Mouse (Mus musculus) spleen, adult 10 weeks (tissue): Measurements from ENCODE around the gene Med1. TPM values are rescaled to one million over a fixed set of nuclear protein-coding genes. Genes with fewer than 3 reads are reported as not detected.

ENCODE experiments used
- polyA plus RNA-seq: library from polyadenylated mRNA; stranded (reverse); fragments of 350-450 nt; fragmentation: Illumina TruSeq; extraction: RNeasy Lipid Tissue Mini Kit (QIAGEN cat#74804); gene quantifications from one replicate; pipeline ENCODE4 v1.2.3, GENCODE M21; 2015; ENCODE audit warnings: low replicate concordance; ENCODE audit not compliant: insufficient read depth

Gene Med1
- polyA plus RNA-seq: 63.3 TPM

GRCm38 (mm10) chr11:98192901-98193805, at the start of gene Med1:
TSS of gene Med1 (minus strand) at chr11:98193293.

DNA sequence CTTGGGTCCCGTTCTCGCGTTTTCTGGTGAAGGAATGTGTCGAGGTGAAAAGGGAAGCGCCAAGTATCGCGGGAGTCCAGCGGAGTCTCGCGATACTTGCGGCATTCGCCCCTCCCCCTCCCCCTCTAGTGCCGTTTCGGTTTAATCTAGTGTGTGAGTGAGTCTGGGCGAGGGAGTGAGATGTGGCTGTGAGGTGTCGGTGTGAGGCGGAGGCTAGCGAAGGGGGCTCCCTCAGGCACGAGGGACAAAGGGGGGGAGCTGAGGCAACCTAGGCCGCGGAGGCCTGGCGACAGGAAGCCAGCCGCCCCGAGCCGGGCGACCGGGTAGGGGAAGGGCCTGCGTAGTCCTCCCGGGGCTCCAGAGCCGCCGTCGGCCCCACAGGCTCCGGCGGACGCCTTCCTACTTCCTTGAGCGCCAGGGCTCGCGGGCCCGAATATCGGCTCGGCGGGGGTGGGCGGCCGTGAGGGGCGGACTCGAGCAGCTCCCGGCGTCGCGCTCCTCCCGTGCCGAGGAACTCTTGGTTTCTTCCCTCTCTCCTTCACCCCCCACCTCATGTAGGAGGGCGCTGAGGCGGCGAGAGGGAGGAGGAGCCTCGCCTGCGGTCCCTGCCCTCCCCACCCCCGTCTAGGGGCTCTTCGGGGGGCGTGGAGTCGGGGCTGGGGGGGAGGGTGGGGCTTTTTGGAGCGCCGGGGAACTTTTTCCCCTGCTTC, 9.7 kb upstream of the Med1 start, which contains the start of gene Cdk12:
Gene Cdk12, plus strand, starts transcription at position 419 of the 710 bp plus-strand sequence.

DNA sequence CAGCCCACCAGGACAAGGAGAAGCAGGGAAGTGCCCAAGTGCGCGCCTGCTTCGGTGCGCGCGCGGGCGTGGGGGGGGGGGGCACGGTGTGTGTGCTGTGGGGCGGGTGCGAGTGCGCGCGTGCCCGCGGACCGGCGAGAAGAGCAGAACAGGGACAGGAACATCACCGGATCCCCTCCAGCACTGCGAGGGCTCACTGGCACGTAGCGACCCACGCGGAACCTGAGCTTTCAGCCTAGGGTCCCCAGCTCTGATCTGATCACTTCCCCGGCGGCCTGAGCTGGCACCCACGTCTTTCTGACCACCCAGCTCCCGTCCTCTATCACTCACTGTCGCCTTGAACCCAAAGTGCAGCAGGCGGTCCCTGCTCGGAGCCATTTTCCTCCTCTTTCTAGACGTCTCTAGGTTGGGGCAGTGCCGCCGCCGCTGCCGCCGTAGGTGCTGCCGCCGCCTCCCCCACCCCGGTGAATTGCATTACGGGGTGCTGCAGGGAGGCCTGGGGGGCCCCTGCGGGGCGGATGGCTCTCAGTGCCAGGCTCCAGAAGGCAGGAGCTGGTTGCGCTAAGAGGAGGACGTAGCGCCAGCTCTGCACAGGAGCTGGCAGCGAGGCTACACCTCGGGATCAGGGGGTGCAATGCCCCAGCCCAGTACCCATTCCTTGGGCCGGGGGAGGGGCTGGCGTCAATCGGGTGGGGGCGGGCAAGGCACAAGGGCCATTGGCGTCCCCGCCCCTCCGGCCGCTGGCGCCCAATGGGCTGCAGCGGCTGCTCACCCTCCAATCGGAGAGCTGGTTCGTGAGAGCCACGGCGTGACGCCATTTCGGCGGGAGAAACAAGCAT, 43.1 kb downstream of the Med1 start, which contains the start of gene Fbxl20:
Gene Fbxl20, minus strand, starts transcription at position 618 of the 839 bp plus-strand sequence.

Other genes starting within 250 kb of the Med1 start
- 3.3 TPM for gene Plxdc1, start 206.8 kb downstream of the Med1 start, polyA plus RNA-seq
- gene Arl5c, start 197.1 kb downstream of the Med1 start, polyA plus RNA-seq: 88.7 TPM
- 2.7 TPM for gene Cacnb1, start 170.3 kb downstream of the Med1 start, polyA plus RNA-seq
- 1,635 TPM for gene Rpl19, start 166.6 kb downstream of the Med1 start, polyA plus RNA-seq
- 5.7 TPM for gene Stac2, start 139.8 kb downstream of the Med1 start, polyA plus RNA-seq
- 38.5 TPM for gene Fbxl20, start 42.9 kb downstream of the Med1 start, polyA plus RNA-seq
- gene Cdk12, start 9.8 kb upstream of the Med1 start, polyA plus RNA-seq: 52.9 TPM
- gene Neurod2, start 136.4 kb upstream of the Med1 start, polyA plus RNA-seq: not detected
- gene Ppp1r1b, start 155.1 kb upstream of the Med1 start, polyA plus RNA-seq: not detected
- 23.7 TPM for gene Stard3, start 165.1 kb upstream of the Med1 start, polyA plus RNA-seq
- not detected for gene Tcap, start 190.5 kb upstream of the Med1 start, polyA plus RNA-seq
- gene Pnmt, start 193.2 kb upstream of the Med1 start, polyA plus RNA-seq: not detected
- 3.6 TPM for gene Pgap3, start 207.2 kb upstream of the Med1 start, polyA plus RNA-seq
- gene Erbb2, start 219.2 kb upstream of the Med1 start, polyA plus RNA-seq: 1.2 TPM
- gene Mien1, start 245.7 kb upstream of the Med1 start, polyA plus RNA-seq: 99.5 TPM